Mouse (Mus musculus) mouse trophoblast stem cell (cell line): ENCODE measurements around the gene Nsmce3.

Source experiments
- in situ Hi-C, 2 experiments: fragments of 300-500 bp; cut with MseI, MboI; formaldehyde crosslinking; loops; 2 replicates in 1 of 2; 3 replicates in 1 of 2; pipeline ENCODE4 v1.15.1; 2025

Nsmce3 gene

GRCm38 (mm10) chr7:64872743-64873241 is at the start of gene Nsmce3:
Nsmce3 (minus strand) TSS chr7:64872997.
- in situ Hi-C loops: no loop called here

GRCm38 (mm10) chr7:64921189-64921588 is 48.4 kb upstream of the Nsmce3 start:
- in situ Hi-C loops: no loop called here

GRCm38 (mm10) chr7:64920735-64921134 is 47.9 kb upstream of the Nsmce3 start:
- in situ Hi-C loops: no loop called here

- in situ Hi-C loops: no loop called here
These were observed 43.9 kb upstream of the Nsmce3 start for GRCm38 (mm10) chr7:64916654-64917053.

- in situ Hi-C loops: no loop called here
These were observed 42.3 kb upstream of the Nsmce3 start for GRCm38 (mm10) chr7:64915121-64915520.

GRCm38 (mm10) chr7:64911945-64912344 is 39.1 kb upstream of the Nsmce3 start:
- in situ Hi-C loops: no loop called here

- in situ Hi-C loops: no loop called here
These were observed 37.4 kb upstream of the Nsmce3 start for GRCm38 (mm10) chr7:64910208-64910607.

GRCm38 (mm10) chr7:64906955-64907354 is 34.2 kb upstream of the Nsmce3 start:
- in situ Hi-C loops: no loop called here

GRCm38 (mm10) chr7:64905506-64905905 is 32.7 kb upstream of the Nsmce3 start:
- in situ Hi-C loops: no loop called here

- in situ Hi-C loops: no loop called here
These were observed 27.5 kb upstream of the Nsmce3 start for GRCm38 (mm10) chr7:64900249-64900648.

GRCm38 (mm10) chr7:64896587-64896986 is 23.8 kb upstream of the Nsmce3 start:
- in situ Hi-C loops: no loop called here

- in situ Hi-C loops: no loop called here
These were observed 22.9 kb upstream of the Nsmce3 start for GRCm38 (mm10) chr7:64895685-64896101.

GRCm38 (mm10) chr7:64891139-64891538 is 18.3 kb upstream of the Nsmce3 start:
- in situ Hi-C loops: no loop called here

GRCm38 (mm10) chr7:64889919-64890318 is 17.1 kb upstream of the Nsmce3 start:
- in situ Hi-C loops: no loop called here

- in situ Hi-C loops: no loop called here
These were observed 11.5 kb upstream of the Nsmce3 start for GRCm38 (mm10) chr7:64884187-64884862.

GRCm38 (mm10) chr7:64882243-64882642 is 9.4 kb upstream of the Nsmce3 start:
- in situ Hi-C loops: no loop called here

- in situ Hi-C loops: no loop called here
These were observed 8.6 kb upstream of the Nsmce3 start for GRCm38 (mm10) chr7:64881387-64881786.

- in situ Hi-C loops: no loop called here
These were observed 7.6 kb upstream of the Nsmce3 start for GRCm38 (mm10) chr7:64880415-64880814.

- in situ Hi-C loops: no loop called here
These were observed 2.1 kb upstream of the Nsmce3 start for GRCm38 (mm10) chr7:64874941-64875340.

- in situ Hi-C loops: no loop called here
These were observed 469 bp upstream of the Nsmce3 start for GRCm38 (mm10) chr7:64873266-64873665.

- in situ Hi-C loops: no loop called here
These were observed 632 bp downstream of the Nsmce3 start for GRCm38 (mm10) chr7:64871987-64872742.

GRCm38 (mm10) chr7:64869549-64870065 is 3.2 kb downstream of the Nsmce3 start:
- in situ Hi-C loops: no loop called here

GRCm38 (mm10) chr7:64863538-64863937 is 9.3 kb downstream of the Nsmce3 start:
- in situ Hi-C loops: no loop called here
